Mouse (Mus musculus): ENCODE measurements around the gene Cptp. TPM values are rescaled to one million over a fixed set of nuclear protein-coding genes. Genes with fewer than 3 reads are reported as not detected.
A peak's percentile ranks its signal among the peaks of the same experiment; 100 is the strongest.

The Cptp gene
- polyA plus RNA-seq, 1 experiment: 17.4 TPM

GRCm38 (mm10) chr4:155847591-155848352 is 21.5 kb downstream of the Cptp start:
- no peak overlapping the region for H3K27ac ChIP-seq (ENCODE audit: insufficient read depth, low read length)
- no peak for TF ChIP-seq CTCF (IDR thresholded peaks at IDR 0.05; ENCODE audit: borderline replicate concordance, insufficient read depth, low read length)
- no peak for TF ChIP-seq POLR2A (IDR thresholded peaks at IDR 0.05; ENCODE audit: low read depth, low read length)
- peaks cover 6% of the 10 kb centered on the region; the same call in 1 of the 2 replicates for H3K4me1 ChIP-seq (ENCODE audit: control insufficient read depth, insufficient read depth, low read length)
- peak overlapping the region; percentile 69 for H3K4me3 ChIP-seq (ENCODE audit: insufficient read depth, low read length)

- Histone ChIP-seq H3K4me3 (ENCODE audit: insufficient read depth, low read length) (peak within 1 kb of the TSS; percentile 69), H3K27ac (ENCODE audit: insufficient read depth, low read length) (peak within 1 kb of the TSS; percentile 70), H3K4me1 (ENCODE audit: control insufficient read depth, insufficient read depth, low read length) (peaks cover 6% of the 10 kb centered on the region; the same call in 1 of the 2 replicates)
- 0 out of 2 replicates have a peak, but pooled peaks have one; percentile 21 for TF ChIP-seq CTCF (IDR thresholded peaks at IDR 0.05; ENCODE audit: borderline replicate concordance, insufficient read depth, low read length)
- TF ChIP-seq POLR2A (IDR thresholded peaks at IDR 0.05; ENCODE audit: low read depth, low read length): peak; percentile 62
These were observed 22.2 kb downstream of the Cptp start, which contains the start of gene Dvl1 for GRCm38 (mm10) chr4:155846871-155847578. Gene Dvl1, plus strand, starts transcription at chr4:155847402.

GRCm38 (mm10) chr4:155843231-155843630 is 26.0 kb downstream of the Cptp start:
- TF ChIP-seq POLR2A (IDR thresholded peaks at IDR 0.05; ENCODE audit: low read depth, low read length) (no peak), CTCF (IDR thresholded peaks at IDR 0.05; ENCODE audit: borderline replicate concordance, insufficient read depth, low read length) (no peak)
- Histone ChIP-seq H3K4me3 (ENCODE audit: insufficient read depth, low read length) (no peak overlapping the region), H3K4me1 (ENCODE audit: control insufficient read depth, insufficient read depth, low read length) (peaks cover 4% of the 10 kb centered on the region; the same call in 1 of the 2 replicates), H3K27ac (ENCODE audit: insufficient read depth, low read length) (no peak overlapping the region)

GRCm38 (mm10) chr4:155841651-155842270 is 27.5 kb downstream of the Cptp start:
- TF ChIP-seq POLR2A (IDR thresholded peaks at IDR 0.05; ENCODE audit: low read depth, low read length) (no peak), CTCF (IDR thresholded peaks at IDR 0.05; ENCODE audit: borderline replicate concordance, insufficient read depth, low read length) (no peak)
- peaks cover 4% of the 10 kb centered on the region; the same call in 1 of the 2 replicates for H3K4me1 ChIP-seq (ENCODE audit: control insufficient read depth, insufficient read depth, low read length)
- H3K4me3 ChIP-seq (ENCODE audit: insufficient read depth, low read length): peak overlapping the region; percentile 16; the same call in 1 of the 2 replicates
- H3K27ac ChIP-seq (ENCODE audit: insufficient read depth, low read length): no peak overlapping the region

GRCm38 (mm10) chr4:155841003-155841454 is 28.2 kb downstream of the Cptp start:
- TF ChIP-seq CTCF (IDR thresholded peaks at IDR 0.05; ENCODE audit: borderline replicate concordance, insufficient read depth, low read length) (peak; percentile 61; the same call in 1 of the 2 replicates), POLR2A (IDR thresholded peaks at IDR 0.05; ENCODE audit: low read depth, low read length) (peak; percentile 75)
- peaks cover 4% of the 10 kb centered on the region; the same call in 1 of the 2 replicates for H3K4me1 ChIP-seq (ENCODE audit: control insufficient read depth, insufficient read depth, low read length)
- peak overlapping the region; percentile 81 for H3K4me3 ChIP-seq (ENCODE audit: insufficient read depth, low read length)
- peak overlapping the region; percentile 97 for H3K27ac ChIP-seq (ENCODE audit: insufficient read depth, low read length)

GRCm38 (mm10) chr4:155840076-155841002 is 28.9 kb downstream of the Cptp start:
- TF ChIP-seq POLR2A (IDR thresholded peaks at IDR 0.05; ENCODE audit: low read depth, low read length) (peak; percentile 5; the same call in 1 of the 2 replicates), CTCF (IDR thresholded peaks at IDR 0.05; ENCODE audit: borderline replicate concordance, insufficient read depth, low read length) (no peak)
- H3K4me3 ChIP-seq (ENCODE audit: insufficient read depth, low read length): peak overlapping the region; percentile 81
- peaks cover 4% of the 10 kb centered on the region; the same call in 1 of the 2 replicates for H3K4me1 ChIP-seq (ENCODE audit: control insufficient read depth, insufficient read depth, low read length)
- peak overlapping the region; percentile 97 for H3K27ac ChIP-seq (ENCODE audit: insufficient read depth, low read length)

GRCm38 (mm10) chr4:155839483-155839910 is 29.7 kb downstream of the Cptp start, which contains the start of gene Mxra8:
Gene Mxra8, plus strand, starts transcription at chr4:155839680.
- TF ChIP-seq POLR2A (IDR thresholded peaks at IDR 0.05; ENCODE audit: low read depth, low read length) (peak; percentile 94), CTCF (IDR thresholded peaks at IDR 0.05; ENCODE audit: borderline replicate concordance, insufficient read depth, low read length) (no peak)

More at GRCm38 (mm10) chr4:155839483-155839910, 29.7 kb downstream of the Cptp start, which contains the start of gene Mxra8:
- peaks cover 4% of the 10 kb centered on the region; the same call in 1 of the 2 replicates for H3K4me1 ChIP-seq (ENCODE audit: control insufficient read depth, insufficient read depth, low read length)
- H3K27ac ChIP-seq (ENCODE audit: insufficient read depth, low read length): peak within 1 kb of the TSS; percentile 100
- peak within 1 kb of the TSS; percentile 81 for H3K4me3 ChIP-seq (ENCODE audit: insufficient read depth, low read length)

Measured in embryonic fibroblast, embryonic 13.5 days (primary cell).